Mouse (Mus musculus) CH12.LX (cell line): ENCODE results near the gene U2af1.

Experiments
- CTCF ChIP-seq, 2 experiments: IDR thresholded peaks in 1 of 2; conservative IDR thresholded peaks in 1 of 2; 2 replicates each; pipeline ENCODE4 v1.5.1; 2011 to 2012; ENCODE audit warnings: low read depth in 2 of 2, low read length in 2 of 2, improper control_type of control experiment in 1 of 2, inconsistent platforms in 1 of 2, mild to moderate bottlenecking in 1 of 2, moderate library complexity in 1 of 2
- E2F4 ChIP-seq: IDR thresholded peaks from 2 replicates; pipeline ENCODE4 v1.6.1; 2011; ENCODE audit warnings: low read depth, low read length, improper control_type of control experiment; ENCODE audit not compliant: insufficient replicate concordance
- EP300 ChIP-seq: IDR thresholded peaks from 2 replicates; pipeline ENCODE4 v1.6.1; 2011; ENCODE audit warnings: low read length, improper control_type of control experiment
- JUND ChIP-seq: conservative IDR thresholded peaks from 2 replicates; pipeline ENCODE4 v1.6.1; 2011; ENCODE audit warnings: low read depth, low read length, improper control_type of control experiment
- MAX ChIP-seq: IDR thresholded peaks from 2 replicates; pipeline ENCODE4 v1.6.1; 2011; ENCODE audit warnings: low read length, improper control_type of control experiment
- MAZ ChIP-seq: IDR thresholded peaks from 2 replicates; pipeline ENCODE4 v1.6.1; 2012; ENCODE audit warnings: low read depth, mild to moderate bottlenecking, inconsistent platforms, low read length, improper control_type of control experiment, moderate library complexity
- POLR2A ChIP-seq: IDR thresholded peaks from 2 replicates; pipeline ENCODE4 v1.6.1; 2011; ENCODE audit warnings: low read depth, mild to moderate bottlenecking, improper control_type of control experiment, low read length
- POLR2AphosphoS2 ChIP-seq: IDR thresholded peaks from 2 replicates; pipeline ENCODE4 v1.6.1; 2011; ENCODE audit warnings: low read depth, low read length, improper control_type of control experiment
- RAD21 ChIP-seq: IDR thresholded peaks from 2 replicates; pipeline ENCODE4 v1.6.1; 2011; ENCODE audit warnings: low read depth, mild to moderate bottlenecking, low read length, improper control_type of control experiment, moderate library complexity
- RCOR1 ChIP-seq: conservative IDR thresholded peaks from 2 replicates; pipeline ENCODE4 v1.6.1; 2012; ENCODE audit warnings: low read depth, mild to moderate bottlenecking, inconsistent platforms, low read length, improper control_type of control experiment
- ZKSCAN1 ChIP-seq: IDR thresholded peaks from 2 replicates; pipeline ENCODE4 v1.6.1; 2012; ENCODE audit warnings: low read depth, inconsistent platforms, low read length, improper control_type of control experiment, borderline replicate concordance

GRCm38 (mm10) chr17:31689606-31690005, 30.9 kb upstream of the U2af1 start:
- TF ChIP-seq EP300 (no peak), MAZ (no peak), POLR2A (no peak), CTCF (conservative IDR thresholded peaks at IDR 0.05 in 1 of 2, IDR thresholded peaks at IDR 0.05 in 1 of 2; ENCODE audit: low read depth in 2 of 2, low read length in 2 of 2) (no peak), RCOR1 (no peak), RAD21 (no peak), MAX (no peak), E2F4 (no peak), ZKSCAN1 (no peak), POLR2AphosphoS2 (no peak), JUND (no peak)
